9 mouse cellular contexts compared by ENCODE assay signal in genomic region chr13:92828820-92829219, GRCm38 (mm10). TPM values are rescaled to one million over a fixed set of nuclear protein-coding genes. Genes with fewer than 3 reads are reported as not detected.
DNase-seq lines count a peak whose midpoint lies in the region; ATAC-seq lines count a peak whose summit lies in the region.
"Had no signal": no experiment of that assay in that cellular context is flagged by ENCODE, and none has a peak within 500 bp of the region (broad histone marks: within the 10 kb centered on the region; RNA-seq: fewer than 3 reads in every experiment).

No protein-coding gene starts in this region.

- WGBS in heart, embryonic 16.5 days = 53% methylated on average over 10 of the region's 10 CpGs
- 56% methylated on average over 10 of the region's 10 CpGs for WGBS in heart, embryonic 11.5 days (ENCODE audit: insufficient replicate concordance)
- 42% methylated on average over 10 of the region's 10 CpGs for WGBS in neural tube, embryonic 13.5 days
- 43% methylated on average over 10 of the region's 10 CpGs for whole genome bisulfite sequencing in stomach, embryonic 15.5 days

- 0 out of 2 replicates have a peak overlapping the region, but pooled peaks have one; percentile 0 for H3K4me3 ChIP-seq in heart, embryonic 16.5 days (ENCODE audit: low read length)
- H3K4me3 ChIP-seq in heart, embryonic 11.5 days (ENCODE audit: low read depth, low read length) = no peak overlapping the region
- no peak overlapping the region for H3K4me3 ChIP-seq in neural tube, embryonic 13.5 days
- H3K4me3 ChIP-seq in stomach, embryonic 15.5 days (replicated peaks) = no peak overlapping the region

- no peak overlapping the region for H3K27ac ChIP-seq in heart, embryonic 16.5 days (ENCODE audit: low read length)
- H3K27ac ChIP-seq in heart, embryonic 11.5 days (ENCODE audit: low read depth, low read length) = no peak overlapping the region
- peak overlapping the region; percentile 49 for H3K27ac ChIP-seq in neural tube, embryonic 13.5 days (replicated peaks)
- no peak overlapping the region for H3K27ac ChIP-seq in stomach, embryonic 15.5 days

- no peaks in the 10 kb centered on the region for H3K36me3 ChIP-seq in heart, embryonic 16.5 days (ENCODE audit: control insufficient read depth, insufficient read depth)
- no peaks in the 10 kb centered on the region for H3K36me3 ChIP-seq in heart, embryonic 11.5 days (ENCODE audit: control insufficient read depth, insufficient read depth, low read length)
- no peaks in the 10 kb centered on the region for H3K36me3 ChIP-seq in neural tube, embryonic 13.5 days
- no peaks in the 10 kb centered on the region for H3K36me3 ChIP-seq in stomach, embryonic 15.5 days

- peaks cover 3% of the 10 kb centered on the region; the same call in 1 of the 2 replicates for H3K9me3 ChIP-seq in heart, embryonic 16.5 days (replicated peaks; ENCODE audit: control insufficient read depth, low read length)
- no peaks in the 10 kb centered on the region for H3K9me3 ChIP-seq in heart, embryonic 11.5 days (replicated peaks; ENCODE audit: control insufficient read depth, low read length)
- H3K9me3 ChIP-seq in neural tube, embryonic 13.5 days = no peaks in the 10 kb centered on the region
- no peaks in the 10 kb centered on the region for H3K9me3 ChIP-seq in stomach, embryonic 15.5 days

- no peaks in the 10 kb centered on the region for H3K4me1 ChIP-seq in heart, embryonic 16.5 days (ENCODE audit: control insufficient read depth, insufficient read depth, low read length)
- H3K4me1 ChIP-seq in heart, embryonic 11.5 days (ENCODE audit: control insufficient read depth, insufficient read depth, low read length) = no peaks in the 10 kb centered on the region
- peaks cover 13% of the 10 kb centered on the region for H3K4me1 ChIP-seq in neural tube, embryonic 13.5 days (replicated peaks)
- 0 out of 2 replicates have a peak, but pooled peaks cover 2% of the 10 kb centered on the region for H3K4me1 ChIP-seq in stomach, embryonic 15.5 days

- no peak for DNase-seq in neural tube, embryonic 10.5 days (ENCODE audit: extremely low spot score, low spot score)
- DNase-seq in urinary bladder, adult 18-20 months (ENCODE audit: low spot score in 2 of 2) = no peak
- no peak for DNase-seq in adrenal gland, postnatal 36 days

- ATAC-seq in heart, embryonic 16.5 days (replicated peaks; ENCODE audit: extremely low read depth, insufficient read depth, low FRiP score) = no peak
- no peak for ATAC-seq in heart, embryonic 11.5 days (replicated peaks; ENCODE audit: insufficient number of reproducible peaks, low FRiP score, low TSS enrichment)
- ATAC-seq in neural tube, embryonic 13.5 days (ENCODE audit: low read depth) = peak; percentile 56; the same call in 1 of the 2 replicates
- peak; percentile 46 to 53; a peak in 2 of 4 replicates for ATAC-seq in hematopoietic stem cell, adult 5-6 weeks (replicated peaks in 1 of 2; ENCODE audit: insufficient read depth in 1 of 2, low FRiP score in 2 of 2, low TSS enrichment in 1 of 2, low read depth in 1 of 2, poor library complexity in 2 of 2, severe bottlenecking in 2 of 2)
- no peak for ATAC-seq in stomach, embryonic 15.5 days (ENCODE audit: insufficient read depth, low FRiP score, low read depth)

- no peaks in the 10 kb centered on the region for H3K27me3 ChIP-seq in heart, embryonic 16.5 days (ENCODE audit: control insufficient read depth, insufficient read depth, low read length)
- H3K27me3 ChIP-seq in heart, embryonic 11.5 days (ENCODE audit: control insufficient read depth, insufficient read depth, low read length) = no peaks in the 10 kb centered on the region
- no peaks in the 10 kb centered on the region for H3K27me3 ChIP-seq in neural tube, embryonic 13.5 days
- H3K27me3 ChIP-seq in stomach, embryonic 15.5 days (replicated peaks) = no peaks in the 10 kb centered on the region

- peak overlapping the region; percentile 10 for H3K4me2 ChIP-seq in heart, embryonic 16.5 days (ENCODE audit: low read depth, low read length)
- no peak overlapping the region for H3K4me2 ChIP-seq in heart, embryonic 11.5 days
- 0 out of 2 replicates have a peak overlapping the region, but pooled peaks have one; percentile 3 for H3K4me2 ChIP-seq in neural tube, embryonic 13.5 days
- H3K4me2 ChIP-seq in stomach, embryonic 15.5 days = peak overlapping the region; percentile 32; the same call in 1 of the 2 replicates

- no peak overlapping the region for H3K9ac ChIP-seq in heart, embryonic 16.5 days (ENCODE audit: low read length)
- H3K9ac ChIP-seq in heart, embryonic 11.5 days (ENCODE audit: low read depth, low read length) = no peak overlapping the region
- no peak overlapping the region for H3K9ac ChIP-seq in neural tube, embryonic 13.5 days
- no peak overlapping the region for H3K9ac ChIP-seq in stomach, embryonic 15.5 days

RNA-seq across cellular contexts. Expression of gene Mtx3, which starts 15.7 kb away (rescaled TPM):
- 3.0 and 3.1 TPM in 2 replicates for polyA plus RNA-seq in heart, embryonic 16.5 days (2015; fragmentation: Nextera tagmentation; extraction: Ambion mirVana)
- 4.4 and 5.5 TPM in 2 replicates for polyA plus RNA-seq in heart, embryonic 11.5 days (2014; fragmentation: Nextera tagmentation; extraction: Ambion mirVana)
- polyA plus RNA-seq in neural tube, embryonic 13.5 days (2015; fragmentation: Nextera tagmentation; extraction: Ambion mirVana) = 3.5 and 3.9 TPM in 2 replicates
- 12.7 and 15.7 TPM in 2 replicates for total RNA-seq in hematopoietic stem cell, adult 5-6 weeks (2017)
- polyA plus RNA-seq in stomach, embryonic 15.5 days (2015; fragmentation: Nextera tagmentation; extraction: Ambion mirVana) = 3.2 and 3.7 TPM in 2 replicates
- 10 to 100 TPM; 18.3 to 20.0 TPM for total RNA-seq in adrenal gland, postnatal 36 days (2021)

RNA-seq across cellular contexts. Expression of gene Thbs4, which starts 34.2 kb away (rescaled TPM):
- polyA plus RNA-seq in heart, embryonic 16.5 days (2015; fragmentation: Nextera tagmentation; extraction: Ambion mirVana) = 33.5 and 37.5 TPM in 2 replicates
- 39.4 and 52.7 TPM in 2 replicates for polyA plus RNA-seq in heart, embryonic 11.5 days (2014; fragmentation: Nextera tagmentation; extraction: Ambion mirVana)
- 3.2 and 6.1 TPM in 2 replicates for polyA plus RNA-seq in neural tube, embryonic 13.5 days (2015; fragmentation: Nextera tagmentation; extraction: Ambion mirVana)
- 0.19 TPM in 1 of 2 replicates, not detected in the other for total RNA-seq in hematopoietic stem cell, adult 5-6 weeks (2017)
- polyA plus RNA-seq in stomach, embryonic 15.5 days (2015; fragmentation: Nextera tagmentation; extraction: Ambion mirVana) = 7.5 and 9.8 TPM in 2 replicates
- total RNA-seq in adrenal gland, postnatal 36 days (2021) = 1 to 10 TPM; 2.6 to 3.1 TPM
- total RNA-seq: monocyte, adult 5-6 weeks had no signal

Comparison
In these comparisons a context has a peak if more than half of its experiments do, and no peak if none do; other contexts are left out.
1. ATAC-seq: peak in neural tube, embryonic 13.5 days (single experiment) and hematopoietic stem cell, adult 5-6 weeks (2 of 2); none in heart, embryonic 16.5 days (single experiment), heart, embryonic 11.5 days (single experiment) and stomach, embryonic 15.5 days (single experiment).